ENCODE assay signal across 11 mouse cellular contexts in genomic region chr1:131110525-131111106, GRCm38 (mm10). TPM values are rescaled to one million over a fixed set of nuclear protein-coding genes. Genes with fewer than 3 reads are reported as not detected.
DNase-seq lines count a peak whose midpoint lies in the region; ATAC-seq and TF ChIP-seq lines count a peak whose summit lies in the region.
"Had no signal": no experiment of that assay in that cellular context is flagged by ENCODE, and none has a peak within 500 bp of the region (broad histone marks: within the 10 kb centered on the region; RNA-seq: fewer than 3 reads in every experiment).

No protein-coding gene starts in this region.

- peaks cover 4% of the 10 kb centered on the region; the same call in 1 of the 2 replicates for H3K4me1 ChIP-seq in stomach, postnatal 0 days (replicated peaks; ENCODE audit: control insufficient read depth, insufficient read depth)
- no peaks in the 10 kb centered on the region for H3K4me1 ChIP-seq in hindbrain, embryonic 14.5 days (replicated peaks; ENCODE audit: control insufficient read depth, insufficient read depth, low read length)
- H3K4me1 ChIP-seq: neural tube, embryonic 13.5 days had no signal

- no peak overlapping the region for H3K9ac ChIP-seq in stomach, postnatal 0 days (ENCODE audit: low read length)
- no peak overlapping the region for H3K9ac ChIP-seq in hindbrain, embryonic 14.5 days
- H3K9ac ChIP-seq: neural tube, embryonic 13.5 days had no signal

- no peak for TF ChIP-seq EP300 in stomach, postnatal 0 days (optimal IDR thresholded peaks at IDR 0.05)

- no peak for TF ChIP-seq CTCF in stomach, postnatal 0 days (IDR thresholded peaks at IDR 0.05; ENCODE audit: low read depth)

- 49% methylated on average over 12 of the region's 12 CpGs for WGBS in stomach, postnatal 0 days
- WGBS in hindbrain, embryonic 14.5 days, result 82% methylated on average over 12 of the region's 12 CpGs

- H3K27ac ChIP-seq in stomach, postnatal 0 days (replicated peaks), result peak overlapping the region; percentile 5; the same call in 1 of the 2 replicates
- no peak overlapping the region for H3K27ac ChIP-seq in hindbrain, embryonic 14.5 days
- H3K27ac ChIP-seq: neural tube, embryonic 13.5 days had no signal

- peak; percentile 49 for DNase-seq in adrenal gland, postnatal 10 days
- no peak for DNase-seq in adrenal gland, postnatal 25 days
- DNase-seq in spleen, postnatal 36 days (ENCODE audit: low spot score in 2 of 2), result peak; percentile 53 to 70
- DNase-seq in spleen, postnatal 4 days (ENCODE audit: low spot score in 2 of 2), result no peak
- peak; percentile 23 for DNase-seq in kidney, postnatal 14 days
- DNase-seq in stomach, postnatal 0 days (ENCODE audit: low spot score), result no peak
- DNase-seq in hindbrain, embryonic 14.5 days (ENCODE audit: low spot score), result no peak
- DNase-seq in ovary, postnatal 36 days (ENCODE audit: low spot score), result no peak
- DNase-seq: gastrocnemius, postnatal 36 days; thymus, postnatal 4 days had no signal

- no peaks in the 10 kb centered on the region for H3K9me3 ChIP-seq in stomach, postnatal 0 days (ENCODE audit: control insufficient read depth, low read length)
- H3K9me3 ChIP-seq in hindbrain, embryonic 14.5 days (ENCODE audit: control insufficient read depth, low read length), result no peaks in the 10 kb centered on the region
- H3K9me3 ChIP-seq: neural tube, embryonic 13.5 days had no signal

- H3K4me2 ChIP-seq in stomach, postnatal 0 days (replicated peaks; ENCODE audit: low read depth), result no peak overlapping the region
- no peak overlapping the region for H3K4me2 ChIP-seq in hindbrain, embryonic 14.5 days (replicated peaks)
- H3K4me2 ChIP-seq: neural tube, embryonic 13.5 days had no signal

- no peaks in the 10 kb centered on the region for H3K27me3 ChIP-seq in stomach, postnatal 0 days (ENCODE audit: control insufficient read depth, insufficient read depth, low read length)
- no peaks in the 10 kb centered on the region for H3K27me3 ChIP-seq in hindbrain, embryonic 14.5 days (ENCODE audit: control insufficient read depth, insufficient read depth, low read length)
- H3K27me3 ChIP-seq: neural tube, embryonic 13.5 days had no signal

- no peak overlapping the region for H3K4me3 ChIP-seq in stomach, postnatal 0 days (ENCODE audit: low read depth, low read length)
- no peak overlapping the region for H3K4me3 ChIP-seq in hindbrain, embryonic 14.5 days (replicated peaks; ENCODE audit: low read length)
- H3K4me3 ChIP-seq: neural tube, embryonic 13.5 days had no signal

- ATAC-seq in stomach, postnatal 0 days (ENCODE audit: low FRiP score, low TSS enrichment), result no peak
- ATAC-seq in hindbrain, embryonic 14.5 days (ENCODE audit: low FRiP score), result no peak

- H3K36me3 ChIP-seq in stomach, postnatal 0 days (ENCODE audit: control insufficient read depth, insufficient read depth, low read length), result no peaks in the 10 kb centered on the region
- H3K36me3 ChIP-seq in hindbrain, embryonic 14.5 days (replicated peaks; ENCODE audit: control insufficient read depth, insufficient read depth), result no peaks in the 10 kb centered on the region
- H3K36me3 ChIP-seq: neural tube, embryonic 13.5 days had no signal

RNA-seq across cellular contexts. Expression of gene Mapkapk2, which starts 13.0 kb away (rescaled TPM):
- 100 to 1,000 TPM; 159 to 169 TPM for total RNA-seq in adrenal gland, postnatal 10 days (2021)
- 134 and 159 TPM in 2 replicates for total RNA-seq in adrenal gland, postnatal 25 days (2021)
- 34.6 and 35.4 TPM in 2 replicates for polyA plus RNA-seq in stomach, postnatal 0 days (2015; fragmentation: Nextera tagmentation; extraction: Ambion mirVana)
- polyA plus RNA-seq in hindbrain, embryonic 14.5 days (2014; fragmentation: Nextera tagmentation; extraction: Ambion mirVana), result 22.5 and 23.7 TPM in 2 replicates

RNA-seq across cellular contexts. Expression of gene Dyrk3, which starts 27.5 kb away (rescaled TPM):
- 1 to 10 TPM; 3.6 to 5.8 TPM for total RNA-seq in adrenal gland, postnatal 10 days (2021)
- total RNA-seq in adrenal gland, postnatal 25 days (2021), result 4.9 and 5.4 TPM in 2 replicates
- 1.4 TPM in 2 replicates for polyA plus RNA-seq in stomach, postnatal 0 days (2015; fragmentation: Nextera tagmentation; extraction: Ambion mirVana)
- polyA plus RNA-seq in hindbrain, embryonic 14.5 days (2014; fragmentation: Nextera tagmentation; extraction: Ambion mirVana), result 14.8 and 18.2 TPM in 2 replicates
- total RNA-seq: gastrocnemius, postnatal 36 days had no signal

RNA-seq across cellular contexts. Expression of gene Eif2d, which starts 42.4 kb away (rescaled TPM):
- 10 to 100 TPM; 40.3 to 50.5 TPM for total RNA-seq in adrenal gland, postnatal 10 days (2021)
- total RNA-seq in adrenal gland, postnatal 25 days (2021), result 46.7 and 48.9 TPM in 2 replicates
- polyA plus RNA-seq in stomach, postnatal 0 days (2015; fragmentation: Nextera tagmentation; extraction: Ambion mirVana), result 36.3 and 38.8 TPM in 2 replicates
- polyA plus RNA-seq in hindbrain, embryonic 14.5 days (2014; fragmentation: Nextera tagmentation; extraction: Ambion mirVana), result 50.3 TPM in 2 replicates

Comparison
In these comparisons a context has a peak if more than half of its experiments do, and no peak if none do; other contexts are left out.
1. DNase-seq: peak in adrenal gland, postnatal 10 days (single experiment), spleen, postnatal 36 days (2 of 2) and kidney, postnatal 14 days (single experiment); none in adrenal gland, postnatal 25 days (single experiment), spleen, postnatal 4 days (0 of 2), stomach, postnatal 0 days (single experiment), hindbrain, embryonic 14.5 days (single experiment) and ovary, postnatal 36 days (single experiment).